Mouse (Mus musculus): ENCODE measurements around the gene Ciao2b. TPM values are rescaled to one million over a fixed set of nuclear protein-coding genes. Genes with fewer than 3 reads are reported as not detected.
A peak's percentile ranks its signal among the peaks of the same experiment; 100 is the strongest.
"Not testable (repeated sequence)": the region's sequence is repeated elsewhere in the genome, so short reads cannot be mapped to it uniquely, and the experiment has no call there.

Gene Ciao2b
- total RNA-seq (2015; ENCODE audit: low replicate concordance) (1.5 and 5.2 TPM in 2 replicates), total RNA-seq (2017; ENCODE audit: low replicate concordance) (6.0 and 15.1 TPM in 2 replicates)

GRCm38 (mm10) chr8:104641426-104642323 lies at the start of gene Ciao2b:
TSS of gene Ciao2b (minus strand) at chr8:104641965.
- peak; percentile 91 for ATAC-seq (replicated peaks; ENCODE audit: low FRiP score, poor library complexity, severe bottlenecking)

- ATAC-seq (replicated peaks; ENCODE audit: low FRiP score, poor library complexity, severe bottlenecking), result no peak
Observed at GRCm38 (mm10) chr8:104688433-104688832, 46.7 kb upstream of the Ciao2b start.

- no peak for ATAC-seq (replicated peaks; ENCODE audit: low FRiP score, poor library complexity, severe bottlenecking)
Observed at GRCm38 (mm10) chr8:104655614-104656013, 13.8 kb upstream of the Ciao2b start.

- ATAC-seq (replicated peaks; ENCODE audit: low FRiP score, poor library complexity, severe bottlenecking), result peak; percentile 87
Observed at GRCm38 (mm10) chr8:104654984-104655383, 13.2 kb upstream of the Ciao2b start.

GRCm38 (mm10) chr8:104644187-104644586 lies 2.4 kb upstream of the Ciao2b start:
- not testable (repeated sequence) for ATAC-seq (replicated peaks; ENCODE audit: low FRiP score, poor library complexity, severe bottlenecking)

- ATAC-seq (replicated peaks; ENCODE audit: low FRiP score, poor library complexity, severe bottlenecking), result no peak
Observed at GRCm38 (mm10) chr8:104642324-104642654, 524 bp upstream of the Ciao2b start.

GRCm38 (mm10) chr8:104640831-104641370 lies 864 bp downstream of the Ciao2b start:
- ATAC-seq (replicated peaks; ENCODE audit: low FRiP score, poor library complexity, severe bottlenecking), result peak; percentile 22; the same call in 1 of the 2 replicates

GRCm38 (mm10) chr8:104640241-104640640 lies 1.5 kb downstream of the Ciao2b start:
- ATAC-seq (replicated peaks; ENCODE audit: low FRiP score, poor library complexity, severe bottlenecking), result no peak

GRCm38 (mm10) chr8:104638010-104638409 lies 3.8 kb downstream of the Ciao2b start:
- ATAC-seq (replicated peaks; ENCODE audit: low FRiP score, poor library complexity, severe bottlenecking), result no peak

- ATAC-seq (replicated peaks; ENCODE audit: low FRiP score, poor library complexity, severe bottlenecking), result no peak
Observed at GRCm38 (mm10) chr8:104635004-104635710, 6.6 kb downstream of the Ciao2b start.

GRCm38 (mm10) chr8:104633156-104633744 lies 8.5 kb downstream of the Ciao2b start:
- ATAC-seq (replicated peaks; ENCODE audit: low FRiP score, poor library complexity, severe bottlenecking), result no peak

GRCm38 (mm10) chr8:104632486-104632885 lies 9.3 kb downstream of the Ciao2b start:
- ATAC-seq (replicated peaks; ENCODE audit: low FRiP score, poor library complexity, severe bottlenecking), result no peak

- no peak for ATAC-seq (replicated peaks; ENCODE audit: low FRiP score, poor library complexity, severe bottlenecking)
Observed at GRCm38 (mm10) chr8:104631975-104632374, 9.8 kb downstream of the Ciao2b start.

- ATAC-seq (replicated peaks; ENCODE audit: low FRiP score, poor library complexity, severe bottlenecking), result no peak
Observed at GRCm38 (mm10) chr8:104630981-104631663, 10.6 kb downstream of the Ciao2b start, which contains the start of gene Rrad. TSS of gene Rrad (minus strand) at chr8:104631327.

- ATAC-seq (replicated peaks; ENCODE audit: low FRiP score, poor library complexity, severe bottlenecking), result no peak
Observed at GRCm38 (mm10) chr8:104630574-104630973, 11.2 kb downstream of the Ciao2b start.

- no peak for ATAC-seq (replicated peaks; ENCODE audit: low FRiP score, poor library complexity, severe bottlenecking)
Observed at GRCm38 (mm10) chr8:104630111-104630479, 11.7 kb downstream of the Ciao2b start.

GRCm38 (mm10) chr8:104629306-104630110 lies 12.3 kb downstream of the Ciao2b start:
- no peak for ATAC-seq (replicated peaks; ENCODE audit: low FRiP score, poor library complexity, severe bottlenecking)

- no peak for ATAC-seq (replicated peaks; ENCODE audit: low FRiP score, poor library complexity, severe bottlenecking)
Observed at GRCm38 (mm10) chr8:104628402-104628801, 13.4 kb downstream of the Ciao2b start.
